Mouse (Mus musculus) cerebral cortex, adult 2 months (tissue): ENCODE data around the gene Tcstv1.

Experiments
- WGBS: fragments of 180-500 bp; shearing (Covaris S2); methylation state at CpG from one replicate; pipeline ENCODE4 v1.1.7; 2018; 5-methylcytosine and 5-hydroxymethylcytosine counted together

Gene Tcstv1

GRCm38 (mm10) chr13:119894685-119895084 is at the start of gene Tcstv1:
Tcstv1 (minus strand) TSS chr13:119894785.
- 83% methylated on average over 3 of the region's 3 CpGs for WGBS

- WGBS: 80% methylated on average over 1 of the region's 5 CpGs
Observed at GRCm38 (mm10) chr13:119929172-119929571, 34.6 kb upstream of the Tcstv1 start, which contains the start of gene Gm21761. Gm21761 (minus strand) TSS chr13:119929272.

- WGBS: 91% methylated on average over 3 of the region's 3 CpGs
Observed at GRCm38 (mm10) chr13:119924597-119925340, 30.2 kb upstream of the Tcstv1 start.

DNA sequence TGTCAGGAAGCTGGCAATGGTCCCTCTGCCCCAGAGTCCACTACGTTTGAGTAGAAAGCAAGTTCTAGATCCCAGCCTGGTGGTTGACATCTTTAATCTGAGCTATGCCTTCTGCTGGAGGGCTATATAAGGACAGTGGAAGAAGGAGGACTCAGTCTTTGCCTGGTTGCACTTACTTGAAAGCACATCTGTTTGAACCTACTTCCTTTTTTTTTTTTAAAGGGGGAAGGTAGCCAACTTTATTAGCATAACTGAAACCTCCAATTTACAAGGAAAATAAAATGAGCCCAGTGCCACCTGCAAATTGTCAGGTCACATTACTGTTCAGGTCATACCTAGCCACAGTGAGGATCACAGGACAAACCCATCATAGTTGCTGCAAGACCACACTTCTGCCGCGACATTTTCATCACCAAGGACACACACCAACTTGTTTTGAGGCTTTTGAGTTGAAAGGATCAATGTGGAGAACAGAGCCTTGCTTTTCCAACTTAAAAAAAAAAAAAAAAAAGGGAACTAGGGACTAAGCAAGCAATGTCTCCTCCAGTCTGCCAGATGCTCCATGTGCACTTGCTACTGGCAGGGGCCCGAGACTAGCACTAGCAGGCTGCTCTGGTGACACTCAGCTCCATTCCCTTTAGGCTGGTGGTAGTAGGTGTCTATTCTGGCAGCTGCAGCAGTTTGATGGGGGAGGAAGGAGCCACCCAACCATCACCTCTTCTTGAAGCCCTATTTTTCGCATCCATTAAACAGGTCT is 22.6 kb upstream of the Tcstv1 start:
- WGBS: 88% methylated on average over 4 of the region's 5 CpGs

DNA sequence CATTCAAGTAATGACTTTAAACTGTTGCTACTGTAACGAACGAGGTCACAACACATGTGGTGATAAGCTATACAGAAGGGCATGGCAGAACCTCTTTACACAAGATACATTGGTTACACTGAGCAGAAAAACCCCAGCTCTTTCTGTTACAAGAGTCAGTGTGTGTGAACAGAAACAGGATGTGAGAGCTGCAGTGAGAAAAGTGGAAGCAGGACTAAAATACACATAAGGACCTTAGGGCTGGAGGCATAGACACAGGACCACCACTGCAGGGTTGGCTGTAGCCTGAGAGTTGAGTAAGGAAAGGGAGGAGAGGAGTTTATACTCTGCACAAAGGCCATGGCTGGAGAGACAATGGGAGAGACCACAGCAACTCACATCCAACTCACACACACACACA is 21.9 kb upstream of the Tcstv1 start:
- WGBS: 51% methylated on average over 2 of the region's 2 CpGs

GRCm38 (mm10) chr13:119898549-119898948 is 4.0 kb upstream of the Tcstv1 start:
- WGBS: 57% methylated on average over 5 of the region's 5 CpGs

- WGBS: 37% methylated on average over 4 of the region's 4 CpGs
Observed at GRCm38 (mm10) chr13:119886896-119887295, 7.7 kb downstream of the Tcstv1 start.

DNA sequence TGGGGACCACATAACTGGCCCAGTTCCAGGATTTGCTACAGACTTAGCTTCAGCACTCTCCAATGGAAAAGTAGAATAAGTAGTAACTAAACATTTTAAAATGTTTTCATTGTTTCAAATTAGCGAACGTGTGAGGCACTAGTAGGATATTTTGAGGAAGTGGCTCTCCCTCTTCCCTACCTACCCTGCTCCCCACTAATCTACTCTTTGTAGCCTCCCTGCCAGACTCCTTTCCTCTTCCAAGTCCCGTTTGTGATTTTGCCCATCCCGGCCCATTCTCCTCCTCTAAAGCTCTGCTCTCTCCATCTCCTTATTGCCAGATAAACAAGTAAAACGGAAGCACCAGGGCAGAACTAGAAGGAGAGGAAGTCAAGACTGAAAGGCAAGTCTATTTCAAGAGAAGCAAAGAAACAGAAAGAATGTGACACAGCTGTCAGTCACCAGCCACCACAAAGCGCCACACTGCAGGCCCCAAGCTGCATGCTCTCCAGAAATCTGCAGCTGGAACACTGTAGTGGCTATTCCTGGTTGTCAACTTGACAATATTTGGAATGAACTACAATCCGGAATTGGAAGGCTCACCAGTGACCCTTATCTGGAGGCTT is 30.1 kb downstream of the Tcstv1 start:
- 78% methylated on average over 6 of the region's 7 CpGs for WGBS

DNA sequence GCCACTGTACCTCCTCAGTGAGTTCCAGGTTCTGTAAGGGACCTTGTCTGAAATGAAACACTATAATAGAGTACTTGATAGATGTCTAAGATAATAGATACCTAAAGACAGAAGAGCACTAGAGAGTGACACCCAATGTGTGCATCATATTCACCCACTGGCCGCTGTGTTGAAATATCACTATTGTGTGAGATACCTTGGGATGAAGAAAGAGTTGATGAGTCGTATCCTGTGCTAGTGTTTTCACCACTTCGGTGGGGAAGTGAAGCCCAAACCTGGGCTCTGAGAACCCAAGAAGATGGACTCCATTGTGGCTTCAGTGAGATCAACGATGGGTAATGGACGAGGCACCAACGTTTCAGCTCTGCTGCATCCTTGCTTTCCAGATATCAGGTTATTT is 32.2 kb downstream of the Tcstv1 start:
- no CpG with 5 or more reads among the region's 6 CpGs for WGBS
